Mouse (Mus musculus): ENCODE measurements around the gene Slc25a21.

Gene Slc25a21

DNA sequence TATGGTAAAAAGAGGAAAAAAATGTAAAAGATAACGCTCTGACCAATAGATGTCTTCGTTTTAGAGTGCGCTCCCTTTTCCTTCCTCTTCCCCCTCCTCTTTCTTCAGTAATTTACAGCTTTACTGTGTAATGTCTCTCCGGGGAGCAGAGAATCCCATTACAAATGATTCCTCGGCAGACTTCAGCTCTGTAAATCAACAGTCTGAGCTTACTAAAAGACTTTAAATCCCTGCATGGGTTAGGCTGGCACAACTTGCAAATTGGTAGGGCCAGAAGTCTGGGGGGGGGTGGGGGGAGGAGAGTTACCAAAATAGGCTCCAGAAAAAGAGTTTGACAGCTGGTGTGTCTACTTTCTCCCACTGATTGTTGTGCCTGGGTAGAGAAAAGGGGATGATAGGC lies 128.7 kb downstream of the Slc25a21 start:
- DNase-seq (ENCODE audit: inconsistent age in 2 of 2, low spot score in 1 of 2) = no peak

DNA sequence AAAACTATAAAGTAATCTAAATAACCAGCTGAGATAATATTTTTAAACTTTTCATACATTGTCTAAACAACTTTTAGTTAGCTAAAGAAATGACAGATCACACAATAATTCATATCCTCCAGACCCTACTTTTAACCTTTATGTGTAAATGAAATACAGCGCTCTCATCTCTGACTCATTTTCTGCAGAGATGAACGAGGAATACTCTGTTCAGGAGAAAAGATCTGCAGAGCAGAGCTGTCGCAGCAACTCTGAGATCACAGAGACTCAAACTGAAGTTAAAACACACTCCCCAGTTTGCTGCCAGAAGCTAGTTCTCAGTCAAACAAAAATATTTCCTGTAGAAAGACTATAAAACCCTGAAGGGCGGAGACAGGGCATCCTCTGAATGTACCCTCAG lies 177.5 kb downstream of the Slc25a21 start:
- DNase-seq (ENCODE audit: inconsistent age in 2 of 2, low spot score in 1 of 2) = no peak

DNA sequence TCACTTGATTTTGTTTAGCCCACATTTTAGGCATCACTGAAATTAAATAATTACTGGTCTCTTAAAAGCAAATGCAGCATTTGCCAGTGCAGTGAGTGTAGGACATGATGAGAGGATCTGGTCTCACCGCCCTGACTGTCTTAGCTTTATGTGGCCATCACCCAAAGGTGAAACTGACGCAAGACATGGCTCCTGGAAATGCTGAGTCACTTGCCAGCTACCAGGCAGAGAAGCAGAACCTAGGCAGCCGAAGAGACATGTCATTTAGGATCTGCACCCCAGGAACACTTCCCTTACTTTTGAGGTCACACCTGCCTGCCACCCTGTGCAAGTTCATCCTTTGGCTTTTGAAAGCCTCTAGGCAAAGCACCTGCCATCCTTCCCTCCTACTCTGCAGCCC lies 180.4 kb downstream of the Slc25a21 start:
- DNase-seq (ENCODE audit: inconsistent age in 2 of 2, low spot score in 1 of 2) = no peak

DNA sequence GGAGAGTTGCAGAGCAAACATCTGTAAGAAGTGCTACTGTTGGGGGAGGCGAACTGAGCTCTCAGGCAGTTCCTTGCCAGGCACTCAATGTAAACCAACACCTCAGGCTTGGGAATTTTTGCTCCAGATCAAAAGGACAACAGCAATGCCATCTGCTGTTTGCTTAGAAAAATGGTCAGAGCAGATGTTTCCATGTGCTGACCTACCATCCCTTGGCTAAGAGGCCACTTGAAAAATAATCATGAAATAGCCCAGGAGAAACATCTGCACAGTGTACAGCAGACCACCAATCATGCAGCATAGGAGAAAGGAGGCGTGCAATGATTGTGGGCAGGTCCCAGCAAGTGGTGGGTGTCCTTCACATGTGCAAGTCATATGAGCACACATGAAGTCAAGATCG lies 180.9 kb downstream of the Slc25a21 start:
- DNase-seq (ENCODE audit: inconsistent age in 2 of 2, low spot score in 1 of 2) = no peak

DNA sequence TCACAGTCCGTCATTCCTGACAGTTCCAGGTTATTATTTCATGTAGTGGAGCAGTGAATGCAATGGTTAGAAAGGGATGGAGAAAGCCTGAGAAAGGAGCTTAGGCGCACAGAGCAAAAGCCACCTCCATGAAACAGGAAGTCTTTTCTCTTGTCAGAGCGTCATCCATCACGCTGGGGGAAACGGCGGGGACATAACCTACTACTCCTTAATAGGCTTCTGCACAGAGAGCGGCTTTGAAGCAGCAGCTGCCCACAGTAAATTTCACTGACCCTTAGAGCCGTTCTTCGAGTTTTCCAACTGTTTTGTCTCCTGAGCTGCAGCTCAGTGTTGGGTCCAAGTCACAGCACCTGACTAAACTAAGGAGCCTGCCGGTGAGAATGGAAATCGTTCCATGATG lies 188.3 kb downstream of the Slc25a21 start:
- no peak for DNase-seq (ENCODE audit: inconsistent age in 2 of 2, low spot score in 1 of 2)

DNA sequence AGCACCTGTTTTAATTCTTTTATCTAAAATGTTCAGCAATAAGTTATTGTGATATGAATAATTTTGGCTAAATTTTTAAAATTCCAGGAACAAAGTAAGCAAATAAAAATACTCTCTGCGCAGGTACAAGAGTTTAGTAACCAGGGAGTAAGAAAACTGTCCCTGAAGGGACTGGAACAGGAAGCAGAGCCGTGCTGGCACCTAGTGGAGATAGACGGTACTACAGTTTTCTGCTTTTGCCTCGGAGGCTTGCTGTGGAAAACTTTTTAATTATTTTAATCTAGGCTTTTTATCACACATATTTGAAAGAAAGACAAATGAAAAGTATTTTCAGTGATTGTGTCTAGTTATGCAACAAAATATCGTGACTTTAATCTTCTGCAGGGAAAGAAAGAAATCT lies 211.2 kb downstream of the Slc25a21 start:
- DNase-seq (ENCODE audit: inconsistent age in 2 of 2, low spot score in 1 of 2) = peak; percentile 14 to 65

DNA sequence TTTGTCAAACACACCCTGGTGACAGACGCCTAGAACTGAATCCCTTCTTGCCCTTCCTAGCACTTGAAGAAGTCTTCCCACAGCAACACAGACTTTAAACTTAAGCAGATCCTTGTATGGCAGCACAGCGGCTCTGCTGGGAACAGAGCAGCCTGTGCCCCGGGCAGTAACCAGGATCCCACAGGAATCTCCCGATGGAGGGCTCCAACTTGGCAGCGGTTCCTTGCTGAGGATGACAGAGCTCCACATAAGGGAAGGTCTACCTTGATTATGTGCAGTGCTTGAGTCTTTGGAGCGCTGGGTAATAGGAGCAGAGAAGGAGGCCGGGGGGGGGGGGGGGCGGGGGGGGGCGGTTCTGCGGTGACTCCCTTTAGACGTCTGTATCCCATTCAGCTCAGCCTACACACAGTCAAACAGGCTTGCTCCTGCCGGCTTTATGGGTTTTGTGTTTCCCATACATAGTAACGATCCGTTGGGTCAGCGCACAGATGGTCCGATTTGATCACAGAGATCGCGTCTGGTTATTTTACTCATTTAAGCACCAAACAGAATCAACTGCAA lies 215.1 kb downstream of the Slc25a21 start:
- no peak for DNase-seq (ENCODE audit: inconsistent age in 2 of 2, low spot score in 1 of 2)

DNA sequence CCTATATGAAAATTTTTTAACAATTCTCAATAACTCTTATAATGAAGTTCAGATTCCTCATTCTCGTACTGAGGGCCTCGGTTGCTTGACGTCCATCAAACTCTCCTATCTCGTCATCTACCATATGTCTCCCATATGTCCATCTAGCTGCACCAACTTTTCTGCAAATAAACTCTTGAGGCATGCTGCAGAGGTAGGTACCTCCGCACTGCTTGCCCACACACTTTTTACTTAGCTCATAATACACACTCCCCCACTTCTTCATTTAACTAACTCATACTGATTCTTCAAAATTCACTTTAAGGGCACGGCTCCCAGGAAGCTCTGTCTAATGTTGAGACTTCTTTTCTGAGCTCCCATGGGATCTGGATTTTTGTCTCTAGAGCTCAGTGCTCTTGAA lies 222.0 kb downstream of the Slc25a21 start:
- no peak for DNase-seq (ENCODE audit: inconsistent age in 2 of 2, low spot score in 1 of 2)

DNA sequence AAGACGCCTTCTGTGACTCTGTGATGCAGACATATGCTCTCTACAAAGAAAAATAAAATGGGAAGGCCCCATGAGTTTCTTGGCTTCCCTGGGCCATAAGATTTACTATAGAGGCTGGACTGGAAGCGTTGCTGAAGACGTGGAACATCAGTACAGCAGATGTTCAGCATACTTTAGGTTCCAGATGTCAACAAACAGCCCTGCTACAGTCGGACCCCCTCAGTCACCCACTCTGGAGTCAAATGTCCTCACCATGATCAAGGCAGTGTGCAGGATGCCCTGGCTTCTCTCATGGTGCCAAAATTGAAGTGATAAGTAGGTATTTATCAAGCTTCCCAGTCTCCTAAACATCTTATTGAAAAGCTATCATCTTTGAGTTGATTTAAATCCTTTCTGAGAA lies 234.0 kb downstream of the Slc25a21 start:
- no peak for DNase-seq (ENCODE audit: inconsistent age in 2 of 2, low spot score in 1 of 2)

DNA sequence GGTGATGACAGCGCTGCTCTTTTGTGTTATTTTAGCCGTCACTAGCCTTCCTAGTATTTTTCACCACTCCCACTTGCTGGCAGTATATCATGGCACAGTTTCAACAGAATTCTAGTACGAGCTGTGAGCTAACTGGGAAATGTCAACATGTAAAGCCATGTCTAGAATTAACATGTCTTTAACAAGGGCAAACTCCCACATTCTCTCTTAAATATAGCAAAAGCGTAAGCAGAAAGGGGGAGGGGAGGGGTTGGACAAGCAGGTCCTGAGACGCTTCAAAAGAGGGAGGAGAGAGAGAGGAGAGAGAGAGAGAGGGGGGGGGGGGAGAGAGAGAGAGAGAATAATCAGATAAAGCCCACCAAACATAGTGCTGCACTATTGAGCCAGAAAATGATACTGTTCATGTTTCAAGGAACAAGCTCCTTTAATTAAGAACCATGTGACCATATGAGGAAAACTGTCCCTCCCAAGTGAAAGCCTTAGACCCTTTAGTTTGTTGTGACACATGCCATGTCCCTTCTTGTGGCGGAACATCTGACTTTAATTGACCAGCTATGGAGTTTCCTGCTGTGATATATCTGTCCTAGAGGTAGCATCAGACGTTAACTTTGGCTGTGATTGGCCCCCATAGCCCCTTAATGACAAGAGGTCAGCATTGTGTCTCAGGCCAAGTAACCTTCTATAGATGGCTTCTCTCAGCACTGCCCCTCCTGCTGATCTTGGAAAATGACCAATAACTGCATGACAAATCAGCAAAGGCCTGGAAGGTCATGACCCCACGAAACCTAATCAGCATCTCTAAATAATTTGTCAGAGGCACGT lies 237.8 kb downstream of the Slc25a21 start:
- no peak for DNase-seq (ENCODE audit: inconsistent age in 2 of 2, low spot score in 1 of 2)

DNA sequence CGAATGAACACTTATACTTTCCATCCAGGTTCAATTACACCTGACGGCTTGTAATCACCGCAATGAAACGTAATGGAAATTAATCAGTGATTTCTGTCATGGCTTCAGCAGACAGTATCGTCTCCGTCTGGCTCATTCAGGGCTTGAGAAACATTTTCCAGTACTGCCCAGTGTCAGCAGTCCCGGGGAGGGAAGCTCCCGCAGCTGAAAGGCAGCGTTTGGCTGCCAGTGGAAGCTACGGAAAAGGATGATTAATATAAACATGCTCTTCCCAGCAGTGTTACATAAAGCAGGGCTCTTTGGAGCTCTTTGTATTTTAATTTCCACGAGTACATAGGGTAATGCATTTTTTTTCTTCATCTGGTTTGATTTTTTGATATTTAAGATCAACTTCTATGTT lies 239.0 kb downstream of the Slc25a21 start:
- no peak for DNase-seq (ENCODE audit: inconsistent age in 2 of 2, low spot score in 1 of 2)

DNA sequence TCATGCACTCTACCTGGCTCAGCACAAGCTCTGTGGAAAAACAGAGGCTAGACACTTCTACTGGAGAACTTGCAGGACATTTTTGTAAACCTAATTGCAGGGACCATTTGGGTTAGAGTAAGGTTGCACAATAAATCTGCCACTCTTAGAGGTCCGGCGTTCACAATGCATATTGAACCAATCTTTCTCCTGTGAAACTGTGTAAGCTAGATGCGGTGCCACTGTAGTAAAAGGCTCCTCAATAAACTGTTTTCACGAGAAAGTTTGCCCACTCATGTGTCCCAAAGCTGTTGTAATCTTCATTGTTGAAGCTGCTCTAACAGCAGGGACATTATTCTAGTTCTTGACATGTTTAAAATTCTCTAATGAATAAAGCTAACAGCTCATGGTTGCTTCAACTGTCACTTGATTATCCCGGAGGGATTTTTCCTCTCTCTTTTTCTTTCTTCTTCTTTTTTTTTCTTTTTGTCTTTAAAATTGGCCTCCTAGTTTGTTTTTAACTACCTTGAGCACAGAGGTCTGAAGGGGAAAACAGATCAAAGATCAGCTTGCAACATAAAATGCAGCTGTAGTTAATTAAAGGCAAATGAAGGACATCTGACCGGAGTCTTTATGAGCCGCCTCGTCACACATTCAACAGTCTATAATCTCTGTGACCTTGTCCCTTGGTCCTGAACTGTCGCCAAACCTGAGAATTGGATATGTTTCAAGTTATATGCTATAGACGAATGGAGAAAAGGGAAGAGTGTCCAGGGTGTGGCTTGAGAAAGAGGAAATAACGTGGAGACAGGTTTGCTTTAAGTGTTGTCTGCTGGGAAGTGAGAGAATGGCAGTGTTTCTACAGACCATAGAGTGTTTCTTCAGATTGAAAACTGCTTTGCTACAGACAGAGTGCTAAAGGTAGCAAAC lies 245.3 kb downstream of the Slc25a21 start:
- DNase-seq (ENCODE audit: inconsistent age in 2 of 2, low spot score in 1 of 2) = no peak

DNA sequence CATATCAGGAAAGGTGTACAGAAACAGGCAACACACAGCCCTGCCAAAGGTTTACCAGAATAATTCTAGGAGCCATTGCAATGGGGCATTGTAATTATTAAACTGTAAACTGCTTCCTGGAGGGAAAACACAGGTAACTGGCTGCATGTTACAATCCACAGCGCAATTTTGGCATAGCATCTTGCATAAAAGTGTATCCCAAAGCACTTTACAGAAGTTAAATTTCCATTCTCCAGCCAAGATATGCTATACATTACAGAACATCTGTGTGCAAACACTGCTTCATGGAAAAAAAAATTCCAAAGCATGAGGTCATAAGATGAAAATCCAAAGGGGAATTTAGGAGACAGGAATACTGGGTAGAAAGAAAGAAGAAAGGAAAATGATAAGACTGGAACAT lies 253.0 kb downstream of the Slc25a21 start:
- no peak for DNase-seq (ENCODE audit: inconsistent age in 2 of 2, low spot score in 1 of 2)

DNA sequence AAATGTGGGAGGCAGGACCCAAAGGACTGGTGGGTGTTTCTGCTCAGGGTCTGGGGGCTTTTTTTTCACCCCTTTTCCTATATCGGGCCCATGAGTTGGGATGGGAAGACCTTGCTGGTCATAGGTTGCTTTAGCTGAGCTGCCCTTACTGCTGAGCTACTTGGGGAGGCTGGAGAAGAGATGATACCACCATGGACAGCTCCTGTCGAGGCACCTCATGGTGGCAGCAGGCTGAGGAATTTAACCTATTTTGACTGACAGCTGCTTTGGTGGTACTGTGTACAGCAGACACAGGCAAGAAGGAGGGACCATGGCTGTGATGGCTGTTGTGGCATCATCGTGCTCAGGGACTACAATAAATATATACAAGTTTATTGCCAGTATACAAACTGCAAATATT lies 256.4 kb downstream of the Slc25a21 start:
- DNase-seq (ENCODE audit: inconsistent age in 2 of 2, low spot score in 1 of 2) = no peak

DNA sequence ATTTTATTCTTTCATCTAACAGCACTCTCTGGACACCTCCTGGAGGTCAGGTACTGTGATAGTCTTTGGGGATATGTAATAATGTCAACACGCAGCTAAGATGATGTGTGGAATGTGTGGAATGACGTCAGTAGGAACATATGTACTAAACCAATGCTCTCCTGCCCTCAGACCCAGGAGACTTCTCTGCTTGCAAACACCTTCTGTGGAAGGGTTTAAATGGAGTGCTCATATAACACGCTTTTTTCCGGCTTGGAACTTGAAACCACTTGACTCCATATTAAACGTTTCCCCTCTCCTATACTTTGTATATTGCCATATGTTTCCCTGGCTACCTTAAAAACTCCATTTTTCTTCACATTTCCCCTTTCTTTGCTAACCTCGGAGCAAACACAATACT lies 279.1 kb downstream of the Slc25a21 start:
- DNase-seq (ENCODE audit: inconsistent age in 2 of 2, low spot score in 1 of 2) = no peak

DNA sequence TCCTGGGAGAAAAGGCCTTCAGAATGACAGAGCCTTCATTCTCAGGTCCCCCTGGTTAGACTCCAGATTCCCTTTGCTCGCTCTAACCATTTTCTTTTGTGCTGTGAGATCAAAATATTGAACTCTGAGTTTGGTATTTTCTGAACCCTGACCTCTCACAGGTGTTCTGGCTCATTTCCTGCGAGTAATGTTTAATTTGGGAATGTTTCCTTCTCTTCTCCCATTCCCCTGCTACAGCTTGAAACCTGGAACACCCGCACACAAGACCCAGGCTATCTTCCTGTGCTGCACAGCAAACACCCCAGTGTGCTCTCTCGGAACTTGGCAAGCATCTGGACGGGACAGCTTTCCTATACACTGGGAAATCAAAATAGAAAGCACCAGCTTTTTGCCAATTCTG lies 290.8 kb downstream of the Slc25a21 start:
- no peak for DNase-seq (ENCODE audit: inconsistent age in 2 of 2, low spot score in 1 of 2)

DNA sequence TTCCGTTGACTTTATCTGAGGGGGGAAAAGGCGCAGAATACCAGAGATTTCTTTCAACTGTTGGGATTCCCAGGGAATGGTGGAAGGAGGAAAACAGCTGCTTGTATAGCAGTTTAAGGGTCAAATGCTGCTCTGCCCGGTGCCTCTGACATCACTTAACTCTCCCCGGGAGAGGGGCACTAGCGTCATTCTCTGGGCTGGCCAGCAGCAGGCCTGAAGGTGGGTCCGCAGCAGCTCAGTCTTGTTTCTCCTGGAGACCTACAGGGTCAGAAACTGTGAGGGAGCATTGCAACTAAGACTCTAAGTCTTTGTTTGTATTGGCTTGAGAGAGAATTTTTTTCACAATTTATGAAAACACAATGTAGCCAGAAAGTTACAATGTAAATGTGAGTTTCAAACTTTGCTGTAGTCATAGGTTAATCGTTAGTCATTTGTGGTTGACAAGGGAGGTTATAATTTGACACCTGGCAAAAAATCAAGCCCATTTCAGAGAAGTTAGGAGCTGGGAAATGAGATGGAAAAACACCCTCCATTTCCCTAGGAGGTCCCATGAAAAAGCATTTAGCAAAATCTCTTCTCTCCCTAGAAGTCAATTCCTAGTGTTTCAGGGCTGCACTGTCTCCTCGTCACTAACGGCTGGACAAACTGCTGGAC lies 291.5 kb downstream of the Slc25a21 start:
- DNase-seq (ENCODE audit: inconsistent age in 2 of 2, low spot score in 1 of 2) = no peak

DNA sequence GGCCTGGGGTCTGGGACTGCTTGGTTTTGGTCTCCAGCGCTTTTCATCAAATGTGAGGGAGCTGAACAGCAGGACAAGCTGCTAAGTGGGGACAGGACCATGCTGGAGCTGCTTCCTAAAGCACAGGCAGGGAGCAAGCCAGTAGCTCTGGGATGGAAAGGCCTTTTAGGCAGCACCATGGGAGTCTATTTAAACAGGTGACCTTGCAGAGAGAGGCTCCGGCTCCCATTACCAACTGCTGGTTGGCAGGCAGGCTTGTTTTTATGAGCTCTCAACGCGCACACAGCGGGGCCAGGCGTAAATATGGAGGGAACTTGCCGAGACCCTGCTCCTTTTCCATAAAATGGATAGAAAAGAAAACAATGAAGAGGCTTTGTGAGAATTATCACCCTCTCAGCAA lies 292.1 kb downstream of the Slc25a21 start:
- DNase-seq (ENCODE audit: inconsistent age in 2 of 2, low spot score in 1 of 2) = no peak

DNA sequence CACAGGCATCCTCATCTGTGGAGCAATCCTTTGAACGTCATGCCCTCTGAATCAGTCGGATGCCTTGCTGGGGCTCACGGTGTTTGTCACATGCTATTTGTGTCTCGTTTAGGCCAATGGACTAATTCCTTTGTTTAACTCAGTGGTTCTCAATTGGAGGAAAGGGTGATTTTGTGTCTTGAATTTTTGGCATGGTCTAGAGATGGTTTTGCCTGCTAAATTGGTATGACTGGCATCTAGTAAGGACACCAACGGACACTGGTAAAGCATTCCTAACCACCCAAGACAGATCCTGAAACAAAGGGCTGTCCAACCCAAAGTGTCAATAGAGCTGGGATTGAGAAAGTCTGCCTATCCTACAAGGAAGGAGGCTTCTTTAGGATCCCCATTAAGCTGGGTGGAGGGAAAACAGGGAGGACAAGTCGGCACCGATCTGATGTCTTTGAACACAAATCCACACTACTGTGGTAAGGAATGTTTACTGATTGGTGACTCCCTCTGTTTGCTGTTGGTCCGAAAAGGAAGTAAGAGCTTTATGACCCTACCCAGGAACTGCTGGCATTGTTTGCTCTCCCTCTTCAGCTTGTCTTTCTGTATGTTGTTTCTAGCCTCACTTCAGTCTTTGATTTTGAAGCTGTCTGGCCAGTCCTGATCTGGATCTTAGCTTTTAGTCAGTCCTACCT lies 294.4 kb downstream of the Slc25a21 start:
- DNase-seq (ENCODE audit: inconsistent age in 2 of 2, low spot score in 1 of 2) = no peak

DNA sequence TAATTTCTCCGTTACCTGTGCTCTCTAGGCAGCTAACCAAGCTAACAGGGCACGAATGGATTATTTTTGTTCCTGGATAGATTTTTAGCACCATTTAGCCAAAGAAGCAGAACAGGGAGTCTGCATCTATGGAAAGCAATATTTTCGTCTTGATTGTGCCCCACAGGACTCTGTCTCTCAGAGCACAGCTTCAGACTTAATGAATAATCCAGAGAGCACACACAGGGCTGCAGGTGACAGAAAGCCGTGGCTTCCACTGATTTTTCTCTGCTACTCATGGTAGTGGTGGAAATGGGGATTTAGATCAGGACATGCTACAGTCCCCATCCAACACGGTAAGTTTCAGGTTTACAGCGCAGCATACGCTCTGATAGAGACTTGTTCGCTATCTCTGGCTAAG lies 299.3 kb downstream of the Slc25a21 start:
- no peak for DNase-seq (ENCODE audit: inconsistent age in 2 of 2, low spot score in 1 of 2)

Measured in adrenal gland, adult (tissue).